Mouse (Mus musculus): ENCODE measurements at regions not wholly inside any gene's neighbourhood (a gene's known extent, or its start where the extent isn't known, plus 50 kb on each side); places are given as distances from the start of the nearest gene placed in this dataset.

DNA sequence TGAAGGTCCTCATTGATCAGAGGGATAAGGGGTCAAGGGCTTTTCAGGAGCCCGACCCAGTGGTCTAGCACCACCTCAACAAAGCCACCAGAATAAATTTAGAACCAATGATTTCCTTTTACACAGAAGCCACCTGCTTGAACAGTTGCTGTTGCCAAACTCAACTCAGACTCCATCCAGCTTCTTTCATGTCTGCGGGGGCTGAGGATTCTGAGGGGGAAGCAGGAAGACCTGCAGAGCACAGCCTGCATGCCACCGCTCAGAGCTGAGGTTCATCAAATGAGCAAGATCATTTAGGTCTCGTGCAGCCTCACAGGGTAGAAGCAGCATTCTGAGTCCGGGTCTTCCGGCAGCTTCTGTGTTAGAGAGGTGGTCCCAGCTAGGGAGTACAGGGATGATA lies 231.6 kb upstream of the Kazn start:
- TF ChIP-seq CTCF (IDR thresholded peaks at IDR 0.05; ENCODE audit: low read depth) (no peak), EP300 (IDR thresholded peaks at IDR 0.05; ENCODE audit: low read depth) (no peak)

Measured in liver, embryonic 14.5 days (tissue).